Comparison of ENCODE assay signal across 21 mouse cellular contexts in genomic region chr14:54164874-54165273, GRCm38 (mm10).
DNase-seq lines count a peak whose midpoint lies in the region; ATAC-seq lines count a peak whose summit lies in the region.
"Had no signal": no experiment of that assay in that cellular context is flagged by ENCODE, and none has a peak within 500 bp of the region (broad histone marks: within the 10 kb centered on the region; RNA-seq: fewer than 3 reads in every experiment).

No protein-coding gene starts in this region.

- H3K27ac ChIP-seq in midbrain, embryonic 11.5 days (ENCODE audit: low read depth, low read length) = no peak overlapping the region
- H3K27ac ChIP-seq in midbrain, embryonic 14.5 days (replicated peaks; ENCODE audit: low read depth, low read length) = no peak overlapping the region
- H3K27ac ChIP-seq: embryonic facial prominence, embryonic 10.5 days; forebrain, embryonic 10.5 days; hindbrain, embryonic 15.5 days had no signal

- peak; percentile 6 for DNase-seq in midbrain, embryonic 11.5 days (ENCODE audit: low spot score, missing footprints)
- DNase-seq in midbrain, embryonic 14.5 days = no peak
- peak; percentile 25 for DNase-seq in ZHBTc4 (ENCODE audit: low read depth, low spot score)
- DNase-seq in adrenal gland, postnatal 14 days = peak; percentile 48
- peak; percentile 20 for DNase-seq in induced T-regulatory cell, adult 2 months (ENCODE audit: low read depth)
- DNase-seq in right cerebral cortex, postnatal 25 days = no peak
- DNase-seq in cerebellum, adult 18-20 months = no peak
- DNase-seq: cerebellum, adult 2 months; cerebellum, postnatal 10 days; heart, postnatal 36 days had no signal

- 89% methylated on average over 9 of the region's 9 CpGs for WGBS in midbrain, embryonic 11.5 days
- WGBS in midbrain, embryonic 14.5 days = 78% methylated on average over 9 of the region's 9 CpGs

- H3K4me2 ChIP-seq in midbrain, embryonic 11.5 days = no peak overlapping the region
- no peak overlapping the region for H3K4me2 ChIP-seq in midbrain, embryonic 14.5 days (ENCODE audit: low read length)
- H3K4me2 ChIP-seq: heart, embryonic 13.5 days; hindbrain, embryonic 15.5 days had no signal

- H3K27me3 ChIP-seq in midbrain, embryonic 11.5 days (ENCODE audit: control insufficient read depth, insufficient read depth, low read length) = no peaks in the 10 kb centered on the region
- no peaks in the 10 kb centered on the region for H3K27me3 ChIP-seq in midbrain, embryonic 14.5 days (ENCODE audit: control insufficient read depth, insufficient read depth, low read length)
- H3K27me3 ChIP-seq: heart, embryonic 13.5 days had no signal

- no peak overlapping the region for H3K4me3 ChIP-seq in midbrain, embryonic 11.5 days (ENCODE audit: low read depth, low read length)
- H3K4me3 ChIP-seq in midbrain, embryonic 14.5 days (replicated peaks; ENCODE audit: low read depth, low read length) = no peak overlapping the region
- H3K4me3 ChIP-seq: embryonic facial prominence, embryonic 10.5 days; erythroblast, embryonic 14.5 days; forebrain, embryonic 10.5 days; heart, embryonic 13.5 days; hindbrain, embryonic 15.5 days had no signal

- no peaks in the 10 kb centered on the region for H3K36me3 ChIP-seq in midbrain, embryonic 11.5 days (ENCODE audit: control insufficient read depth, insufficient read depth, low read length)
- no peaks in the 10 kb centered on the region for H3K36me3 ChIP-seq in midbrain, embryonic 14.5 days (ENCODE audit: control insufficient read depth, insufficient read depth, low read length)
- H3K36me3 ChIP-seq: embryonic facial prominence, embryonic 10.5 days; forebrain, embryonic 10.5 days; heart, embryonic 13.5 days; hindbrain, embryonic 15.5 days had no signal

- no peaks in the 10 kb centered on the region for H3K4me1 ChIP-seq in midbrain, embryonic 11.5 days (ENCODE audit: control insufficient read depth, insufficient read depth, low read length)
- H3K4me1 ChIP-seq in midbrain, embryonic 14.5 days (ENCODE audit: control insufficient read depth, insufficient read depth, low read length) = no peaks in the 10 kb centered on the region
- H3K4me1 ChIP-seq: forebrain, embryonic 10.5 days had no signal

- ATAC-seq in midbrain, embryonic 11.5 days (ENCODE audit: low FRiP score) = no peak
- ATAC-seq in midbrain, embryonic 14.5 days (ENCODE audit: low FRiP score, low TSS enrichment) = no peak
- ATAC-seq in megakaryocyte, adult 5-6 weeks (ENCODE audit: poor library complexity, severe bottlenecking) = no peak
- ATAC-seq: activated CD4-positive, CD25-positive, alpha-beta regulatory T cell, adult 4 months; CD4-positive, CD25-positive, alpha-beta regulatory T cell, adult 4 months; forebrain, embryonic 14.5 days; inflammation-experienced regulatory T-cells, adult 6 months; intestine, postnatal 0 days had no signal

- H3K9me3 ChIP-seq in midbrain, embryonic 11.5 days (ENCODE audit: control insufficient read depth, low read length) = no peaks in the 10 kb centered on the region
- H3K9me3 ChIP-seq in midbrain, embryonic 14.5 days (ENCODE audit: control insufficient read depth, low read length) = no peaks in the 10 kb centered on the region
- H3K9me3 ChIP-seq: embryonic facial prominence, embryonic 10.5 days; forebrain, embryonic 10.5 days; heart, embryonic 13.5 days; hindbrain, embryonic 15.5 days had no signal

- H3K9ac ChIP-seq in midbrain, embryonic 11.5 days (ENCODE audit: low read length) = no peak overlapping the region
- no peak overlapping the region for H3K9ac ChIP-seq in midbrain, embryonic 14.5 days (replicated peaks; ENCODE audit: low read length)
- H3K9ac ChIP-seq: heart, embryonic 13.5 days; hindbrain, embryonic 15.5 days had no signal

Comparison
In these comparisons a context has a peak if more than half of its experiments do, and no peak if none do; other contexts are left out.
1. DNase-seq: peak in midbrain, embryonic 11.5 days (single experiment), ZHBTc4 (single experiment), adrenal gland, postnatal 14 days (single experiment) and induced T-regulatory cell, adult 2 months (single experiment); none in midbrain, embryonic 14.5 days (single experiment), right cerebral cortex, postnatal 25 days (single experiment) and cerebellum, adult 18-20 months (0 of 2).